Mouse (Mus musculus) midbrain, embryonic 15.5 days (tissue): ENCODE results near the gene Hibadh. TPM values are rescaled to one million over a fixed set of nuclear protein-coding genes. Genes with fewer than 3 reads are reported as not detected.

Experiments
- ATAC-seq: fragments of 200-750 bp; cut with Nextera tagmentation; replicated peaks from 2 replicates; pipeline ENCODE4 v1.8.0; 2017; ENCODE audit warnings: moderate TSS enrichment
- H3K27ac ChIP-seq: fragments of 300-500 bp; sonication (generic); 2 replicates; pipeline ENCODE4 v1.5.1; 2015; ENCODE audit warnings: mild to moderate bottlenecking, inconsistent platforms
- H3K27me3 ChIP-seq: fragments of 300-500 bp; sonication (generic); replicated peaks from 2 replicates; pipeline ENCODE4 v1.6.1; 2015; ENCODE audit warnings: inconsistent platforms
- H3K36me3 ChIP-seq: fragments of 300-500 bp; sonication (generic); replicated peaks from 2 replicates; pipeline ENCODE4 v1.6.1; 2015; ENCODE audit warnings: inconsistent platforms
- H3K4me1 ChIP-seq: fragments of 300-500 bp; sonication (generic); 2 replicates; pipeline ENCODE4 v1.6.1; 2015; ENCODE audit warnings: inconsistent platforms
- H3K4me2 ChIP-seq: fragments of 300-500 bp; sonication (generic); 2 replicates; pipeline ENCODE4 v1.6.1; 2015; ENCODE audit warnings: inconsistent platforms, mild to moderate bottlenecking, moderate library complexity
- H3K4me3 ChIP-seq: fragments of 300-500 bp; sonication (generic); 2 replicates; pipeline ENCODE4 v1.5.1; 2015; ENCODE audit warnings: mild to moderate bottlenecking, inconsistent platforms
- H3K9ac ChIP-seq: fragments of 300-500 bp; sonication (generic); 2 replicates; pipeline ENCODE4 v1.6.1; 2015; ENCODE audit warnings: mild to moderate bottlenecking, inconsistent platforms
- H3K9me3 ChIP-seq: fragments of 300-500 bp; sonication (generic); 2 replicates; pipeline ENCODE4 v1.6.1; 2016; ENCODE audit warnings: inconsistent platforms
- WGBS: fragments of 180-500 bp; shearing (Covaris S2); methylation state at CpG from one replicate; pipeline ENCODE4 v1.1.7; 2015; ENCODE audit warnings: mixed read lengths; 5-methylcytosine and 5-hydroxymethylcytosine counted together
- polyA plus RNA-seq: library from polyadenylated mRNA; unstranded; fragments of >200 nt; fragmentation: Nextera tagmentation; extraction: Ambion mirVana; gene quantifications from 2 replicates; pipeline ENCODE4 v1.2.1, GENCODE M21; 2015

The Hibadh gene
- polyA plus RNA-seq, 1 experiment from 2014 or later: 59.0 TPM

GRCm38 (mm10) chr6:52535072-52535704 lies 105.0 kb downstream of the Hibadh start:
- WGBS: 89% methylated on average over 11 of the region's 11 CpGs
- H3K27ac ChIP-seq: no peak overlapping the region
- H3K4me1 ChIP-seq: no peaks in the 10 kb centered on the region
- ATAC-seq: no peak
- no peak overlapping the region for H3K9ac ChIP-seq
- no peaks in the 10 kb centered on the region for H3K36me3 ChIP-seq
- no peaks in the 10 kb centered on the region for H3K9me3 ChIP-seq
- no peaks in the 10 kb centered on the region for H3K27me3 ChIP-seq
- no peak overlapping the region for H3K4me3 ChIP-seq
- H3K4me2 ChIP-seq: no peak overlapping the region

GRCm38 (mm10) chr6:52532144-52532492 lies 108.1 kb downstream of the Hibadh start:
- no peak for ATAC-seq
- H3K4me3 ChIP-seq: no peak overlapping the region
- no peak overlapping the region for H3K27ac ChIP-seq
- H3K9me3 ChIP-seq: no peaks in the 10 kb centered on the region
- H3K4me1 ChIP-seq: no peaks in the 10 kb centered on the region
- H3K27me3 ChIP-seq: no peaks in the 10 kb centered on the region
- H3K9ac ChIP-seq: no peak overlapping the region
- 85% methylated on average over 8 of the region's 8 CpGs for WGBS
- H3K36me3 ChIP-seq: no peaks in the 10 kb centered on the region
- H3K4me2 ChIP-seq: no peak overlapping the region

- no peaks in the 10 kb centered on the region for H3K27me3 ChIP-seq
- no peaks in the 10 kb centered on the region for H3K4me1 ChIP-seq
- H3K27ac ChIP-seq: no peak overlapping the region
- no peak overlapping the region for H3K9ac ChIP-seq
- ATAC-seq: no peak
- no peaks in the 10 kb centered on the region for H3K36me3 ChIP-seq
- no peaks in the 10 kb centered on the region for H3K9me3 ChIP-seq
- no peak overlapping the region for H3K4me3 ChIP-seq
- H3K4me2 ChIP-seq: no peak overlapping the region
- WGBS: 87% methylated on average over 19 of the region's 19 CpGs
Measured at GRCm38 (mm10) chr6:52531366-52532143, 108.6 kb downstream of the Hibadh start.

- WGBS: 83% methylated on average over 10 of the region's 10 CpGs
- ATAC-seq: no peak
- Histone ChIP-seq H3K27ac (no peak overlapping the region), H3K9ac (no peak overlapping the region), H3K4me1 (no peaks in the 10 kb centered on the region), H3K9me3 (no peaks in the 10 kb centered on the region), H3K4me3 (no peak overlapping the region), H3K27me3 (no peaks in the 10 kb centered on the region), H3K4me2 (no peak overlapping the region), H3K36me3 (no peaks in the 10 kb centered on the region)
Measured at GRCm38 (mm10) chr6:52530861-52531260, 109.3 kb downstream of the Hibadh start.

GRCm38 (mm10) chr6:52524226-52524625 lies 116.0 kb downstream of the Hibadh start:
- no peaks in the 10 kb centered on the region for H3K4me1 ChIP-seq
- H3K27me3 ChIP-seq: no peaks in the 10 kb centered on the region; the same call in 1 of the 2 replicates
- no peak overlapping the region for H3K9ac ChIP-seq
- ATAC-seq: no peak
- no peaks in the 10 kb centered on the region for H3K36me3 ChIP-seq
- no peak overlapping the region for H3K4me3 ChIP-seq
- H3K9me3 ChIP-seq: no peaks in the 10 kb centered on the region
- WGBS: 45% methylated on average over 2 of the region's 2 CpGs
- no peak overlapping the region for H3K27ac ChIP-seq
- H3K4me2 ChIP-seq: no peak overlapping the region

- Histone ChIP-seq H3K27ac (no peak overlapping the region), H3K4me1 (0 out of 2 replicates have a peak, but pooled peaks cover 4% of the 10 kb centered on the region), H3K4me3 (no peak overlapping the region), H3K9ac (no peak overlapping the region), H3K9me3 (no peaks in the 10 kb centered on the region), H3K27me3 (no peaks in the 10 kb centered on the region; the same call in 1 of the 2 replicates), H3K4me2 (no peak overlapping the region), H3K36me3 (no peaks in the 10 kb centered on the region)
- no peak for ATAC-seq
- WGBS: 86% methylated on average over 10 of the region's 10 CpGs
Measured at GRCm38 (mm10) chr6:52518704-52519103, 121.5 kb downstream of the Hibadh start.

GRCm38 (mm10) chr6:52517272-52517671 lies 122.9 kb downstream of the Hibadh start:
- 70% methylated on average over 5 of the region's 5 CpGs for WGBS
- Histone ChIP-seq H3K9me3 (no peaks in the 10 kb centered on the region), H3K4me3 (no peak overlapping the region), H3K27me3 (no peaks in the 10 kb centered on the region), H3K4me2 (no peak overlapping the region), H3K4me1 (0 out of 2 replicates have a peak, but pooled peaks cover 5% of the 10 kb centered on the region), H3K27ac (no peak overlapping the region), H3K36me3 (no peaks in the 10 kb centered on the region), H3K9ac (no peak overlapping the region)
- no peak for ATAC-seq

- WGBS: 15% methylated on average over 4 of the region's 4 CpGs
- no peak overlapping the region for H3K9ac ChIP-seq
Measured at GRCm38 (mm10) chr6:52513876-52514405, 126.2 kb downstream of the Hibadh start.

GRCm38 (mm10) chr6:52508789-52509188 lies 131.4 kb downstream of the Hibadh start:
- H3K27me3 ChIP-seq: no peaks in the 10 kb centered on the region
- no peak overlapping the region for H3K4me3 ChIP-seq
- no peak overlapping the region for H3K9ac ChIP-seq
- no peaks in the 10 kb centered on the region for H3K36me3 ChIP-seq
- 0 out of 2 replicates have a peak, but pooled peaks cover 2% of the 10 kb centered on the region for H3K4me1 ChIP-seq
- ATAC-seq: no peak
- no peaks in the 10 kb centered on the region for H3K9me3 ChIP-seq
- H3K4me2 ChIP-seq: no peak overlapping the region
- WGBS: 83% methylated on average over 3 of the region's 3 CpGs
- no peak overlapping the region for H3K27ac ChIP-seq

More at GRCm38 (mm10) chr6:52513876-52514405, 126.2 kb downstream of the Hibadh start:
- no peaks in the 10 kb centered on the region for H3K9me3 ChIP-seq
- no peaks in the 10 kb centered on the region for H3K36me3 ChIP-seq
- H3K27ac ChIP-seq: no peak overlapping the region
- ATAC-seq: no peak
- H3K4me2 ChIP-seq: no peak overlapping the region
- H3K4me3 ChIP-seq: no peak overlapping the region
- no peaks in the 10 kb centered on the region for H3K27me3 ChIP-seq
- H3K4me1 ChIP-seq: 0 out of 2 replicates have a peak, but pooled peaks cover 5% of the 10 kb centered on the region

GRCm38 (mm10) chr6:52507946-52508345 lies 132.2 kb downstream of the Hibadh start:
- H3K27ac ChIP-seq: no peak overlapping the region
- no peaks in the 10 kb centered on the region for H3K27me3 ChIP-seq
- no peaks in the 10 kb centered on the region for H3K9me3 ChIP-seq
- H3K4me2 ChIP-seq: no peak overlapping the region
- 86% methylated on average over 7 of the region's 7 CpGs for WGBS
- H3K4me1 ChIP-seq: no peaks in the 10 kb centered on the region
- H3K9ac ChIP-seq: no peak overlapping the region
- no peak overlapping the region for H3K4me3 ChIP-seq
- H3K36me3 ChIP-seq: no peaks in the 10 kb centered on the region
- no peak for ATAC-seq

GRCm38 (mm10) chr6:52507171-52507570 lies 133.0 kb downstream of the Hibadh start:
- no peaks in the 10 kb centered on the region for H3K9me3 ChIP-seq
- H3K4me3 ChIP-seq: no peak overlapping the region
- no peak for ATAC-seq

GRCm38 (mm10) chr6:52505777-52506755 lies 134.1 kb downstream of the Hibadh start:
- 90% methylated on average over 9 of the region's 9 CpGs for WGBS
- no peak for ATAC-seq
- no peak overlapping the region for H3K4me2 ChIP-seq
- H3K4me3 ChIP-seq: no peak overlapping the region
- no peaks in the 10 kb centered on the region for H3K27me3 ChIP-seq
- H3K36me3 ChIP-seq: no peaks in the 10 kb centered on the region
- H3K9me3 ChIP-seq: no peaks in the 10 kb centered on the region
- no peaks in the 10 kb centered on the region for H3K4me1 ChIP-seq
- H3K27ac ChIP-seq: no peak overlapping the region
- no peak overlapping the region for H3K9ac ChIP-seq

More at GRCm38 (mm10) chr6:52507171-52507570, 133.0 kb downstream of the Hibadh start:
- H3K4me1 ChIP-seq: no peaks in the 10 kb centered on the region
- no peak overlapping the region for H3K9ac ChIP-seq
- H3K4me2 ChIP-seq: no peak overlapping the region
- no peak overlapping the region for H3K27ac ChIP-seq
- no peaks in the 10 kb centered on the region for H3K27me3 ChIP-seq
- H3K36me3 ChIP-seq: no peaks in the 10 kb centered on the region
- 58% methylated on average over 5 of the region's 5 CpGs for whole genome bisulfite sequencing
